Mouse (Mus musculus): ENCODE measurements at regions not wholly inside any gene's neighbourhood (a gene's known extent, or its start where the extent isn't known, plus 50 kb on each side); places are given as distances from the start of the nearest gene placed in this dataset.

DNA sequence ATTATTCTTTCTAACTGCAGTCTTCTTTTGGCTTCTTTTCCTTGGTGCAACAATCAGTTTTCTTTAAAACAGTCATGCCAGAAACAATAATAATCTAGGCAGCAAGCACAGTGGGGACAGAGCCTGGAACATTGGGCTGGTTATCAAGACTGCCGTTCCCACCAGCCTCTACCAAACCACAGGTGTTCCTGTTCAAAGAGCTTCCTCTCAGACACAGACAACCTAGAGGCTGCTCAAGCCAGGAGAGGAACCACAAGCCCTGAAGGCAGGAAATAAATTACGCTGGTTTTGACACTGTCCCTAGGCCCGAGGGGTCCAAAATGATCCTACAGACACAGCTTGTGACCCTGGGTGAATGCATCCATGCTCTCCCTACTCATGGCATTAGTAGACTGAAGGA is 156.1 kb upstream of the Ahr start:
- TF ChIP-seq POLR2A (IDR thresholded peaks at IDR 0.05; ENCODE audit: low read depth, low read length) (no peak), CTCF (IDR thresholded peaks at IDR 0.05; ENCODE audit: extremely low read depth, insufficient read depth, insufficient read length, insufficient replicate concordance) (no peak)

Data from spleen, adult 2 months (tissue).